17 mouse cellular contexts compared by ENCODE assay signal in the genomic region with DNA sequence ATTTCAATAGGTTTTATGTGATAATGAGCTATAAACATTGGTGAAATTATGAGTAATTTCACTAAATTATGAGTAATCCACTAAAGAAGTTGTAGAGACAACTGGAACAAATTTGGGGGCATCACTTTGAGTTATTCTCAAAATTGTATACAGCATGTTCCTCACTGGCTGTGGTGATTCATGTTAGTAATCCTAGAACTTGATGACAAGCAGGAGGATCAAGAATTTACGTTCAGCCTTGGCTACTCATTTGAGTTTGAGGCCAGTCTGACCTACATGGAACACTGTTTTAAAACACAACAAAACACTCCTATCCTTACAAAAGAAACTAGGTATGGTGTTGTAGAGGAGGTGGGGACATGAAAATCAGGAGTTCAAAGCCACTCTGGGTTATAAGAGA. TPM values are rescaled to one million over a fixed set of nuclear protein-coding genes. Genes with fewer than 3 reads are reported as not detected.
"Had no signal": no experiment of that assay in that cellular context is flagged by ENCODE, and none has a peak within 500 bp of the region (broad histone marks: within the 10 kb centered on the region; RNA-seq: fewer than 3 reads in every experiment).

No protein-coding gene starts in this region.

- DNase-seq: left cerebral cortex, postnatal 4 days; liver; liver, embryonic 13.5 days; liver, postnatal 0 days; lung, adult 18-20 months; lung, adult 2 months; lung, embryonic 14.5 days; lung, postnatal 10 days; lung, postnatal 14 days; lung, postnatal 36 days; lung, postnatal 4 days; midbrain, embryonic 14.5 days had no signal

RNA-seq across cellular contexts. Expression of a gene that starts 35.1 kb away (rescaled TPM):
- total RNA-seq: liver, adult 2 months; megakaryocyte progenitor cell, adult 5-6 weeks; megakaryocyte, adult 5-6 weeks; megakaryocyte-erythroid progenitor cell, adult 5-6 weeks; monocyte, adult 5-6 weeks had no signal
